Mouse (Mus musculus): ENCODE results near the gene Actl6a. TPM values are rescaled to one million over a fixed set of nuclear protein-coding genes. Genes with fewer than 3 reads are reported as not detected.
"Not testable (repeated sequence)": the region's sequence is repeated elsewhere in the genome, so short reads cannot be mapped to it uniquely, and the experiment has no call there.

The Actl6a gene
- 10 to 100 TPM; 16.1 to 21.6 TPM for total RNA-seq (2021)

- not testable (repeated sequence) for DNase-seq (ENCODE audit: extremely low spot score in 1 of 2, low spot score in 1 of 2)
Observed at GRCm38 (mm10) chr3:32705647-32706348, at the start of gene Actl6a. Gene Actl6a, plus strand, starts transcription at chr3:32706298.

- DNase-seq (ENCODE audit: extremely low spot score in 1 of 2, low spot score in 1 of 2), result no peak
Observed at GRCm38 (mm10) chr3:32656398-32656994, 49.6 kb upstream of the Actl6a start.

- DNase-seq (ENCODE audit: extremely low spot score in 1 of 2, low spot score in 1 of 2), result no peak
Observed at GRCm38 (mm10) chr3:32658401-32658800, 47.7 kb upstream of the Actl6a start.

GRCm38 (mm10) chr3:32658821-32659220, 47.3 kb upstream of the Actl6a start:
- DNase-seq (ENCODE audit: extremely low spot score in 1 of 2, low spot score in 1 of 2), result no peak

- DNase-seq (ENCODE audit: extremely low spot score in 1 of 2, low spot score in 1 of 2), result no peak
Observed at GRCm38 (mm10) chr3:32659506-32659905, 46.6 kb upstream of the Actl6a start.

GRCm38 (mm10) chr3:32660276-32660675, 45.8 kb upstream of the Actl6a start:
- no peak for DNase-seq (ENCODE audit: extremely low spot score in 1 of 2, low spot score in 1 of 2)

- no peak for DNase-seq (ENCODE audit: extremely low spot score in 1 of 2, low spot score in 1 of 2)
Observed at GRCm38 (mm10) chr3:32660831-32661555, 45.1 kb upstream of the Actl6a start.

GRCm38 (mm10) chr3:32661556-32661930, 44.6 kb upstream of the Actl6a start:
- no peak for DNase-seq (ENCODE audit: extremely low spot score in 1 of 2, low spot score in 1 of 2)

- no peak for DNase-seq (ENCODE audit: extremely low spot score in 1 of 2, low spot score in 1 of 2)
Observed at GRCm38 (mm10) chr3:32668256-32668959, 37.7 kb upstream of the Actl6a start.

GRCm38 (mm10) chr3:32669211-32669610, 36.9 kb upstream of the Actl6a start:
- no peak for DNase-seq (ENCODE audit: extremely low spot score in 1 of 2, low spot score in 1 of 2)

GRCm38 (mm10) chr3:32670196-32670595, 35.9 kb upstream of the Actl6a start:
- DNase-seq (ENCODE audit: extremely low spot score in 1 of 2, low spot score in 1 of 2), result no peak

GRCm38 (mm10) chr3:32673151-32673550, 32.9 kb upstream of the Actl6a start:
- DNase-seq (ENCODE audit: extremely low spot score in 1 of 2, low spot score in 1 of 2), result no peak

- no peak for DNase-seq (ENCODE audit: extremely low spot score in 1 of 2, low spot score in 1 of 2)
Observed at GRCm38 (mm10) chr3:32676393-32676792, 29.7 kb upstream of the Actl6a start.

GRCm38 (mm10) chr3:32682910-32683531, 23.1 kb upstream of the Actl6a start:
- DNase-seq (ENCODE audit: extremely low spot score in 1 of 2, low spot score in 1 of 2), result no peak

GRCm38 (mm10) chr3:32684631-32685030, 21.5 kb upstream of the Actl6a start:
- no peak for DNase-seq (ENCODE audit: extremely low spot score in 1 of 2, low spot score in 1 of 2)

GRCm38 (mm10) chr3:32686537-32686936, 19.6 kb upstream of the Actl6a start:
- DNase-seq (ENCODE audit: extremely low spot score in 1 of 2, low spot score in 1 of 2), result no peak

GRCm38 (mm10) chr3:32687156-32687555, 18.9 kb upstream of the Actl6a start:
- no peak for DNase-seq (ENCODE audit: extremely low spot score in 1 of 2, low spot score in 1 of 2)

GRCm38 (mm10) chr3:32689567-32689999, 16.5 kb upstream of the Actl6a start:
- no peak for DNase-seq (ENCODE audit: extremely low spot score in 1 of 2, low spot score in 1 of 2)

GRCm38 (mm10) chr3:32690008-32690407, 16.1 kb upstream of the Actl6a start:
- DNase-seq (ENCODE audit: extremely low spot score in 1 of 2, low spot score in 1 of 2), result no peak

GRCm38 (mm10) chr3:32690901-32691300, 15.2 kb upstream of the Actl6a start:
- no peak for DNase-seq (ENCODE audit: extremely low spot score in 1 of 2, low spot score in 1 of 2)

All from layer of hippocampus, postnatal 25 days (tissue).